Mouse (Mus musculus) olfactory bulb, adult 2 months (tissue): Measurements from ENCODE around the gene Stpg1. TPM values are rescaled to one million over a fixed set of nuclear protein-coding genes. Genes with fewer than 3 reads are reported as not detected.

Experiments used
- H3K27ac ChIP-seq: fragments of 200-500 bp; 2 replicates; pipeline ENCODE4 v1.5.1; 2012; ENCODE audit warnings: low read depth, low read length; ENCODE audit not compliant: insufficient read depth
- H3K4me1 ChIP-seq: fragments of 200-500 bp; 2 replicates; pipeline ENCODE4 v1.6.1; 2012; ENCODE audit warnings: low read length; ENCODE audit not compliant: control insufficient read depth, insufficient read depth
- H3K4me3 ChIP-seq: fragments of 200-500 bp; 2 replicates; pipeline ENCODE4 v1.5.1; 2012; ENCODE audit warnings: mild to moderate bottlenecking, low read depth, low read length, moderate library complexity; ENCODE audit not compliant: insufficient read depth
- CTCF ChIP-seq: fragments of 200-500 bp; IDR thresholded peaks from 2 replicates; pipeline ENCODE4 v1.5.1; 2012; ENCODE audit warnings: low read depth, mild to moderate bottlenecking, low read length, moderate library complexity; ENCODE audit not compliant: insufficient read depth
- POLR2A ChIP-seq: fragments of 200-500 bp; IDR thresholded peaks from 2 replicates; pipeline ENCODE4 v1.6.1; 2012; ENCODE audit warnings: mild to moderate bottlenecking, low read depth, low read length, moderate library complexity; ENCODE audit not compliant: insufficient read depth
- WGBS: fragments of 180-500 bp; shearing (Covaris S2); methylation state at CpG from one replicate; pipeline ENCODE4 v1.1.7; 2018; 5-methylcytosine and 5-hydroxymethylcytosine counted together
- polyA plus RNA-seq: library from polyadenylated mRNA; stranded (reverse); fragments of >200 nt; gene quantifications from 2 replicates; pipeline ENCODE4 v1.2.4, GENCODE M21; 2012; ENCODE audit warnings: low replicate concordance; ENCODE audit not compliant: missing spikeins, insufficient read depth, insufficient read length

Stpg1 gene
- polyA plus RNA-seq, 1 experiment = not detected

DNA sequence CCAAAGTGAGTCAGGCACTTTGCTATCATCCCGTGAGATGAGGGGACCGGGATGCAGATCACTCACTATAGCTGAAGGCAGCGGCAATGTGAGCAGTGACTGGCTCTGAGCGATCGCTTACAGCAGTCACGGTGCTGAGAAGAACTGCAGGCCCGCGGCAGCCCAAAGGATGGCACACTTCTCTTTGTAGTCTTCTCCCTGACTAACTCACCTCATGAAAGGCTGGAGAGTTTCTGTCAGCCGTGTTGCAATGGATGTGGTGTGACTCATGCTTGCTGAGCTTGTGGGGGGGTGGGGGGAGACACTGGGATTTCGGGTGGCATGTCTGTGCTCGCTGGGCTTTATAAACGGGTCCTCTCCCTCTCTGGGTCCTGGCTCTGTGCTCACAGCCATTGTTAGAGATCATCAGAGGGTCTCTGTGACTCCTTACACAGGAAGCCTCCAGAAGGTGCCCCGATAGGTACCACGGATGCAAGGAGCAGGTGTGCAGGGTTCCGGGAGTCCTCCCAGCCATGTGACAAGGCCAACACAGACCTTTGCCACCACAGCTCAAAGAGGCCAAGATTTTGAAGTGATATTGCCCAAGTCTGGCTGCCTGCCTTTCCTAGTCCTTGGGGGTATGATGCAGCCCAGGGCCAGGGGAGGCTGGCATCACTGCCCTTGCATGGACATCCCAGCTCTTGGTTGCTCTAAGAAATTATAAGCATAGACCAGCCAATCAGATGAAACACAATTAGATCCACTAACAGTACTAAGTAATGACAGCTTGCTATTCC lies 81.0 kb downstream of the Stpg1 start:
- WGBS = 61% methylated on average over 15 of the region's 15 CpGs
- TF ChIP-seq POLR2A (no peak), CTCF (no peak)
- no peak overlapping the region for H3K27ac ChIP-seq
- peaks cover 29% of the 10 kb centered on the region for H3K4me1 ChIP-seq
- no peak overlapping the region for H3K4me3 ChIP-seq

DNA sequence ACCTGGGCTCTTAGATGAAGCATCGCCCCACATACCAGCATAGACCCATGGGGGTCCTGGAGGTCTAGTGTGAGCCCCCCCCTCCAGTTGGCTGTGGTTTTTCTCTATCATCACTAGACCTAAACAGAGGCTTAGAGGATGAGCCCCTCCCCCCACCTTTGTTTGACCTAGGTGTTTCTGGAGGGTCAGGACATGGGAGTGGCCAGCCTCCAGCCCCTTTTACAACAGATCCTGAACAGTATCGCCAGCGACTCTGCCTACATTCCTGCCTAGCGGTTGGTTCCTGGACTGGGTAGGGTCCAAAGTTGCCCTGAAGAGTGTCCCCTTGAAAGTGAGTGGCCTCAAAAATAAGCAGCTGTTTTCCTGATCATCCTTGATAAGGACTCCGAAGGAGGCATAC lies 83.9 kb downstream of the Stpg1 start:
- Histone ChIP-seq H3K4me3 (no peak overlapping the region), H3K27ac (no peak overlapping the region), H3K4me1 (peaks cover 17% of the 10 kb centered on the region)
- TF ChIP-seq CTCF = no peak
- TF ChIP-seq POLR2A = no peak
- 90% methylated on average over 5 of the region's 5 CpGs for WGBS

DNA sequence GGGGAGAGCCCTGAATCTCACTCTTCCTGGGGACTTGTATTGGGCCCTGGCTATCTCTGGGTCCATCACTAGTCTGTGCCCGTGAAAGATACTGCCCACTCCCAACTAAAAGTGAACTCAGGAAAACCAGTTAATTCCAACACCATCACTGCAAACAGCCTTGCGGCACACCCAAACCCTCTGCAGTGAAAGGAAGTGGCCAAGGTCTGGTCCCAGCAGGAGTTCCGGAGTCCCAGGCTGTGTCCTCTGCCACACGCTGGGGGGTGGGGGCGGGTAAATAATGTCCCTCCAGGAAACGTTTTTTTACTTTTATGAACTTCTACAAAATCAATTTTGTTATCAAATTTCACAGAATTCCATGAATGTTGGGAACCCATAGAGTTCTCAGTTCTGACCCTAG lies 85.1 kb downstream of the Stpg1 start:
- TF ChIP-seq CTCF (no peak), POLR2A (no peak)
- H3K4me3 ChIP-seq = no peak overlapping the region
- 63% methylated on average over 6 of the region's 6 CpGs for WGBS
- H3K27ac ChIP-seq = no peak overlapping the region
- peaks cover 9% of the 10 kb centered on the region for H3K4me1 ChIP-seq

DNA sequence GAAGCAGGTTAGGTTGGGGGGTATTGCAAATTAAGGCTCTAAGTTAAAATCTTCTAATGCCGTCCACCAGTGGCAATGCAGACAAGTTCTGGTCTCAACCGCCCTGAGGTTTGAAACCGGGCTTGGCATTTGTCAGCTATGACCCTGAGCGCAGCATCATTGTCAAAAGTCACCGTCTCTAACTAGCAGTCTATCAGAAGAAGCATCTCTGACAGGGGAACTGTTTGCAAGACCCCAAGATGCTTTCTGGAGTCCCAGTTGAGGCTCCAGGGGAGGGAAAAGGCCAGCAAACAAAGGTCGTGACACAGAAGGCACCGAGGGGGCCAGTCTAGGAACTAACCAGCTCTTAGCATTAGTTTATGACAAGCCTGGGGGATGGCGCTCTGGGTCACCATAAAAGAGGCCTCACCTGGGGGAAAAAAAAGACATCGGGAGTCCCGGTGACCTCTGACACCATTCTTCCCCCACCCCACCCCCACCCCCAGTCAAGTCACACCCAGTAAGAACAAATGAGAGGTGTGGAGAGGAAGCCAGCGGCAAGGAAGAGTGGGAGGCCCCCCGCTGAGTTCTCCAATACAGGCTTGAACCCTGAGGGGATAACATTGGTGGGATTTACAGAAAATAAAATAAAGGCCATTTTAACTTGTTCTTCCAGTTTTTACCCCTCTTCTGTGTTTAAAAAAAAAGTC lies 86.8 kb downstream of the Stpg1 start:
- no peaks in the 10 kb centered on the region for H3K4me1 ChIP-seq
- no peak overlapping the region for H3K4me3 ChIP-seq
- 61% methylated on average over 12 of the region's 12 CpGs for WGBS
- H3K27ac ChIP-seq = no peak overlapping the region
- TF ChIP-seq POLR2A = no peak
- no peak for TF ChIP-seq CTCF

DNA sequence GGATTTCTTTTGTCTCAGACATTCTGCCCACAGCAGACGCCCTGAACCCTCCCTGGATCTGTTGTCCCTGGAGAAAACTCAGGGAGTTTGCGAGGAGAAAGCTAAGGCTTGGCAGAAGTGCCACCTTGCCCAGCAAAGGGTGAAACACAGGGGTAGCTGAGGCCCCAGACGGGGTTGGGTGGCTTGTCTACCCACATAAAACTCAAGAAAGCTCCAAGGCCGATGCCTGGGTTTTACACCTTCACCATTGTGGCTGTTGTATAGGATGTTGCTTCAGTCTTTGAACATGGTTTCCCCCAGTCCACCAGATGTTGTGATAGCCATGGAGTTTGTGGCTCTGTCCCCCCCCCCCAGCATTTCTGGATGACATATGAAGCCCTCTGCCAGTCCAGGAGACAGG lies 90.2 kb downstream of the Stpg1 start:
- H3K4me1 ChIP-seq = no peaks in the 10 kb centered on the region
- TF ChIP-seq POLR2A = no peak
- no peak for TF ChIP-seq CTCF
- no peak overlapping the region for H3K4me3 ChIP-seq
- H3K27ac ChIP-seq = no peak overlapping the region
- 85% methylated on average over 4 of the region's 4 CpGs for WGBS

Other genes with a start within 250 kb of the Stpg1 start
- gene Clic4, start 222.0 kb upstream of the Stpg1 start, polyA plus RNA-seq = not detected in 2 replicates
- 281 and 545 TPM in 2 replicates for gene Srrm1, start 141.5 kb upstream of the Stpg1 start, polyA plus RNA-seq
- not detected in 2 replicates for gene Ncmap, start 96.6 kb upstream of the Stpg1 start, polyA plus RNA-seq
- not detected in 2 replicates for gene Rcan3, start 60.9 kb upstream of the Stpg1 start, polyA plus RNA-seq
- gene Nipal3, start 248 bp downstream of the Stpg1 start, polyA plus RNA-seq = not detected in 2 replicates
- not detected in 2 replicates for gene Grhl3, start 78.8 kb downstream of the Stpg1 start, polyA plus RNA-seq
- gene Ifnlr1, start 191.5 kb downstream of the Stpg1 start, polyA plus RNA-seq = not detected in 2 replicates
- not detected in 2 replicates for gene Il22ra1, start 233.4 kb downstream of the Stpg1 start, polyA plus RNA-seq